Mouse (Mus musculus): ENCODE measurements at regions not wholly inside any gene's neighbourhood (a gene's known extent, or its start where the extent isn't known, plus 50 kb on each side); places are given as distances from the start of the nearest gene placed in this dataset.

- no peak for ATAC-seq (ENCODE audit: insufficient read depth)
- no peaks in the 10 kb centered on the region for H3K36me3 ChIP-seq (replicated peaks)
- H3K9me3 ChIP-seq (replicated peaks) = no peaks in the 10 kb centered on the region
- H3K27me3 ChIP-seq = no peaks in the 10 kb centered on the region
- WGBS (ENCODE audit: insufficient replicate concordance) = 46% methylated on average over 5 of the region's 5 CpGs
- H3K4me1 ChIP-seq (replicated peaks) = no peaks in the 10 kb centered on the region
- H3K27ac ChIP-seq (replicated peaks) = no peak overlapping the region
- H3K9ac ChIP-seq = no peak overlapping the region
- no peak overlapping the region for H3K4me3 ChIP-seq (replicated peaks)
- no peak overlapping the region for H3K4me2 ChIP-seq
These were observed 366.5 kb upstream of the Atp11b start for GRCm38 (mm10) chr3:35387386-35387785.

- H3K4me2 ChIP-seq = no peak overlapping the region
- ATAC-seq (ENCODE audit: insufficient read depth) = no peak
- no peaks in the 10 kb centered on the region for H3K36me3 ChIP-seq (replicated peaks)
- no peak overlapping the region for H3K9ac ChIP-seq
- H3K27ac ChIP-seq (replicated peaks) = no peak overlapping the region
- no peaks in the 10 kb centered on the region for H3K9me3 ChIP-seq (replicated peaks)
- 88% methylated on average over 2 of the region's 2 CpGs for WGBS (ENCODE audit: insufficient replicate concordance)
- H3K4me3 ChIP-seq (replicated peaks) = no peak overlapping the region
- H3K27me3 ChIP-seq = no peaks in the 10 kb centered on the region
- no peaks in the 10 kb centered on the region for H3K4me1 ChIP-seq (replicated peaks)
These were observed 361.2 kb upstream of the Atp11b start for GRCm38 (mm10) chr3:35392657-35393056.

- Histone ChIP-seq H3K4me1 (replicated peaks) (no peaks in the 10 kb centered on the region), H3K9ac (no peak overlapping the region), H3K4me3 (replicated peaks) (no peak overlapping the region), H3K27me3 (no peaks in the 10 kb centered on the region), H3K36me3 (replicated peaks) (no peaks in the 10 kb centered on the region), H3K4me2 (no peak overlapping the region), H3K9me3 (replicated peaks) (no peaks in the 10 kb centered on the region), H3K27ac (replicated peaks) (no peak overlapping the region)
- WGBS (ENCODE audit: insufficient replicate concordance) = 38% methylated on average over 6 of the region's 6 CpGs
- ATAC-seq (ENCODE audit: insufficient read depth) = no peak
These were observed 353.7 kb upstream of the Atp11b start for GRCm38 (mm10) chr3:35400213-35400612.

GRCm38 (mm10) chr3:35402666-35403065 is 351.2 kb upstream of the Atp11b start:
- 69% methylated on average over 10 of the region's 10 CpGs for WGBS (ENCODE audit: insufficient replicate concordance)
- Histone ChIP-seq H3K4me2 (no peak overlapping the region), H3K4me1 (replicated peaks) (no peaks in the 10 kb centered on the region), H3K27ac (replicated peaks) (no peak overlapping the region), H3K9ac (no peak overlapping the region), H3K4me3 (replicated peaks) (no peak overlapping the region), H3K9me3 (replicated peaks) (no peaks in the 10 kb centered on the region), H3K27me3 (no peaks in the 10 kb centered on the region), H3K36me3 (replicated peaks) (no peaks in the 10 kb centered on the region)
- ATAC-seq (ENCODE audit: insufficient read depth) = no peak

GRCm38 (mm10) chr3:35403952-35404351 is 350.0 kb upstream of the Atp11b start:
- Histone ChIP-seq H3K27me3 (no peaks in the 10 kb centered on the region), H3K4me3 (replicated peaks) (no peak overlapping the region), H3K27ac (replicated peaks) (no peak overlapping the region), H3K9me3 (replicated peaks) (no peaks in the 10 kb centered on the region), H3K4me1 (replicated peaks) (no peaks in the 10 kb centered on the region), H3K9ac (no peak overlapping the region), H3K4me2 (no peak overlapping the region), H3K36me3 (replicated peaks) (no peaks in the 10 kb centered on the region)
- no peak for ATAC-seq (ENCODE audit: insufficient read depth)
- WGBS (ENCODE audit: insufficient replicate concordance) = 68% methylated on average over 5 of the region's 5 CpGs

- no peak for ATAC-seq (ENCODE audit: insufficient read depth)
- no peak overlapping the region for H3K9ac ChIP-seq
- H3K4me2 ChIP-seq = no peak overlapping the region
- no peak overlapping the region for H3K27ac ChIP-seq (replicated peaks)
- H3K36me3 ChIP-seq (replicated peaks) = no peaks in the 10 kb centered on the region
- H3K4me1 ChIP-seq (replicated peaks) = no peaks in the 10 kb centered on the region
- H3K4me3 ChIP-seq (replicated peaks) = no peak overlapping the region
- no peaks in the 10 kb centered on the region for H3K27me3 ChIP-seq
- H3K9me3 ChIP-seq (replicated peaks) = no peaks in the 10 kb centered on the region
- WGBS (ENCODE audit: insufficient replicate concordance) = 35% methylated on average over 10 of the region's 10 CpGs
These were observed 349.2 kb upstream of the Atp11b start for GRCm38 (mm10) chr3:35404492-35405390.

- H3K27ac ChIP-seq (replicated peaks) = no peak overlapping the region
These were observed 348.3 kb upstream of the Atp11b start for GRCm38 (mm10) chr3:35405621-35406079.

GRCm38 (mm10) chr3:35437687-35438086 is 316.2 kb upstream of the Atp11b start:
- WGBS (ENCODE audit: insufficient replicate concordance) = 82% methylated on average over 1 of the region's 1 CpGs
- Histone ChIP-seq H3K27ac (replicated peaks) (no peak overlapping the region), H3K4me2 (no peak overlapping the region), H3K4me3 (replicated peaks) (no peak overlapping the region), H3K4me1 (replicated peaks) (no peaks in the 10 kb centered on the region), H3K9me3 (replicated peaks) (no peaks in the 10 kb centered on the region), H3K9ac (no peak overlapping the region), H3K27me3 (no peaks in the 10 kb centered on the region), H3K36me3 (replicated peaks) (no peaks in the 10 kb centered on the region)
- no peak for ATAC-seq (ENCODE audit: insufficient read depth)

More at GRCm38 (mm10) chr3:35405621-35406079, 348.3 kb upstream of the Atp11b start:
- no peak overlapping the region for H3K9ac ChIP-seq
- H3K4me1 ChIP-seq (replicated peaks) = no peaks in the 10 kb centered on the region
- no peaks in the 10 kb centered on the region for H3K36me3 ChIP-seq (replicated peaks)
- no peak for ATAC-seq (ENCODE audit: insufficient read depth)
- H3K4me2 ChIP-seq = no peak overlapping the region
- H3K27me3 ChIP-seq = no peaks in the 10 kb centered on the region
- no peak overlapping the region for H3K4me3 ChIP-seq (replicated peaks)
- 60% methylated on average over 14 of the region's 14 CpGs for WGBS (ENCODE audit: insufficient replicate concordance)
- H3K9me3 ChIP-seq (replicated peaks) = no peaks in the 10 kb centered on the region

- Histone ChIP-seq H3K27me3 (no peaks in the 10 kb centered on the region), H3K27ac (replicated peaks) (no peak overlapping the region), H3K9me3 (replicated peaks) (no peaks in the 10 kb centered on the region), H3K4me2 (no peak overlapping the region), H3K4me3 (replicated peaks) (no peak overlapping the region), H3K4me1 (replicated peaks) (no peaks in the 10 kb centered on the region), H3K36me3 (replicated peaks) (no peaks in the 10 kb centered on the region), H3K9ac (no peak overlapping the region)
- 45% methylated on average over 4 of the region's 4 CpGs for WGBS (ENCODE audit: insufficient replicate concordance)
- no peak for ATAC-seq (ENCODE audit: insufficient read depth)
These were observed 291.0 kb upstream of the Atp11b start for GRCm38 (mm10) chr3:35462858-35463257.

- Histone ChIP-seq H3K4me3 (replicated peaks) (no peak overlapping the region), H3K4me1 (replicated peaks) (no peaks in the 10 kb centered on the region), H3K9me3 (replicated peaks) (no peaks in the 10 kb centered on the region), H3K36me3 (replicated peaks) (no peaks in the 10 kb centered on the region), H3K4me2 (no peak overlapping the region), H3K27ac (replicated peaks) (no peak overlapping the region), H3K9ac (no peak overlapping the region), H3K27me3 (no peaks in the 10 kb centered on the region)
- WGBS (ENCODE audit: insufficient replicate concordance) = 64% methylated on average over 11 of the region's 11 CpGs
- no peak for ATAC-seq (ENCODE audit: insufficient read depth)
These were observed 289.5 kb upstream of the Atp11b start for GRCm38 (mm10) chr3:35464212-35464911.

- Histone ChIP-seq H3K36me3 (replicated peaks) (no peaks in the 10 kb centered on the region), H3K4me1 (replicated peaks) (no peaks in the 10 kb centered on the region), H3K9ac (no peak overlapping the region), H3K27me3 (no peaks in the 10 kb centered on the region), H3K4me2 (no peak overlapping the region), H3K9me3 (replicated peaks) (no peaks in the 10 kb centered on the region), H3K27ac (replicated peaks) (no peak overlapping the region), H3K4me3 (replicated peaks) (no peak overlapping the region)
- ATAC-seq (ENCODE audit: insufficient read depth) = no peak
- 56% methylated on average over 3 of the region's 3 CpGs for WGBS (ENCODE audit: insufficient replicate concordance)
These were observed 287.9 kb upstream of the Atp11b start for GRCm38 (mm10) chr3:35465956-35466355.

Measured in liver, embryonic 15.5 days (tissue).